Mouse (Mus musculus): ENCODE data around the gene Agbl2. TPM values are rescaled to one million over a fixed set of nuclear protein-coding genes. Genes with fewer than 3 reads are reported as not detected.

The Agbl2 gene
- total RNA-seq, 2 experiments from 2014 or later, result 1.1 to 1.4 TPM

GRCm38 (mm10) chr2:90871180-90871961 lies 88.8 kb downstream of the Agbl2 start:
- peak in 1 of 2 experiments; percentile 39 for DNase-seq

DNA sequence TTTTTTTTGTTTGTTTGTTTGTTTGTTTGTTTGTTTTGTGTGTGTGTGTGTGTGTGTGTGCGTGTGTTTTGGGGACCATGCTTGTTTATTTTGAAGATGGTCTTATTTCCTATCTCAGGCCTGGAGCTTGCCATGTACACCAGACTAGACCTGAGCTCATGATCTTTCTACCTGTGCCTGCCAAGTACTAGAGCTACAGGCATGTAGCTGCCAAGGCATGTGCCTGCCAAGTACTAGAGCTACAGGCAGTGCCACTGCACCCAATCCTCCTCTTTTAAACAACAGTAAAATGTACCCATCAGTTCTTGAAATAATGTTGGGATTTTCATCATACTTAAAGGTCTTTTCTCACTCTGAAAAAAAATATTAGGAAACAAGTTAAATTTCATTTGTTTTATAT lies 91.5 kb downstream of the Agbl2 start:
- peak in 1 of 2 experiments; percentile 46 for DNase-seq

DNA sequence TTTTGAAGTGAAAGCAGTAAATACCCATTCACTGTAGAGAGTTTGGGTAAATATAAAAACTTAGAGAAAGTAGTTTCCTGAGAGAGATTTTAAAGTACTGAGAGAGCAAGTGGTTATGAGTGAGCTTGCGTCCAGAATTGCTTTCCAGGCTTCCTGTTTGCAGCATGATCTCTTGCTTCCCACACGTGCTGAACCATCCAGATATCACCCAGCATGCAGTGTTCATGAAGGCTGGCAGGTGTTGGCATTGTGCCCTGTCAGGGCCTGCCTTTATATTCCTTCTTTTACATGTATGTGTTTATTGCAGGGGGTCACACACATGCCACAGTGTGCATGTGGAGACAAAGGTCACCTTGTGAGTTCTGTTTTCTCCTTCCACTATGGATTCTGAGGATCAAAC lies 92.7 kb downstream of the Agbl2 start:
- no peak for DNase-seq

DNA sequence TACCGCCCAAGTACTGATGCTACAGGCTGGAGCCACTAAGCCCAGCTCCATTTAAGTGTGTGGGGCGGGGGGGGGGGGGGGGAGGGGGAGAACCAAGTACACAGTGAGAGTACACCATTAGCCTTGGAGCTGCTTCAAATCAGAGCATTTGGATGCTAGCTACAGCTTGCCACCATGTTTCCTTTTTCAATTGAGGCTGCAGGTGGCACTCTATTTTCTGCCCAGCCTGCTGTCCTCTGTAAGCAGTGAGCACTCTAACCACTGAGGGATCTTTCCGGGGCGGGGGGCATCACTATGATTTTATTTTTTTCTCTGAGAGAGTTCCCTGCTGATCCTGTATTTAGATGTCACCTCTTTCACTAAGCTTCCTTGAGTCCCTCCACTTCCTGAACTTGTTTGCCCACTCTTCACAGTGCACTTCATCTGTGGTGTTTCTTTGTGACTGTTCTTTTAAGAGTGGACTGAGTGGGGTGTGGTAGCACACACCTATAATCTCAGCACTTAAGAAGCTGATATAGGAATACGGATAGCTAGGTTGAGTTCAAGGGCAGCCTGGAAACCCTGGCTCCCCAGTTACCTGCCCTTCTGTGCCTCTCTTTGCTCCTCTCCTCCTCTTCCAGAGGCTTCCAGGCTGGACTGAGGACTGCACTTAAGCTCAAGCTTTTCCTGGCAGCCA lies 95.2 kb downstream of the Agbl2 start:
- no peak for DNase-seq

- DNase-seq, result no peak
These were observed 96.9 kb downstream of the Agbl2 start for GRCm38 (mm10) chr2:90879419-90879818.

DNA sequence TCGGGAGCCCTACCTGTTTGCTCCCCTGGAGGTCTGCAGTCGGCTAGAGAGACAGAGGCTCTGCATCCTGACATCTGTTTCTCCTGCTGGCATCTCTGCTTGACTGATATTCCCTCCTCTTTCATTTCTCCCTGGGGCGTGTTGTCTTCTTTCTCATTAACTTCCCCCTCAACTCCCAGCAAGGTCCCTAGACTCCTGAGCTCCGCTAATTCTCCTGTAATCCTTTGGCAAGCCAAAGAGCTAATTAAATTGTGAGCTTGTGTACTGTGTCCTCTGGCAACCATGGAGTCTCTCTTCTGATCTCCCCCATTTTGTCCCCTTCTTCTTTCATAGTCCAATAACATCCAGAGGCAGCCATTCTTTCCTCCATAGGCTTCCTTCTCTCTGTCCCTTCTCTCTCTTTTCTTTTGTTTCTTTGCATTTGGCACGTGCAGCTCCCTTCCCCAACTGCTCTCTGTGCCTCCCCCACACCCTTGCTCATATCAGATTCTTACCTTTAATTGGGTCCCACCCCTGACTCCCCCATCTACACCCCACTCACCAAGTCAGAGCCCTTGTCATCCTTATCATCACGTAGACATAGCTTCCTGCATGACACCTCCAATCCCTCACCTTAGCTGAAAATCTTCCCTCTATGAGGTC lies 97.7 kb downstream of the Agbl2 start:
- no peak for DNase-seq

GRCm38 (mm10) chr2:90881824-90882223 lies 99.3 kb downstream of the Agbl2 start:
- no peak for DNase-seq

Other genes starting within 250 kb of the Agbl2 start
- gene Ptprj, start 202.1 kb upstream of the Agbl2 start, total RNA-seq (2021), result 1 to 10 TPM; 6.5 to 8.8 TPM
- 10 to 100 TPM; 13.1 to 18.0 TPM for gene Nup160, start 105.5 kb upstream of the Agbl2 start, total RNA-seq (2021)
- gene Fnbp4, start 37.4 kb upstream of the Agbl2 start, total RNA-seq (2021), result 10 to 100 TPM in 1 of 2 experiments, 1 to 10 TPM in 1; 8.2 to 13.9 TPM
- gene Mtch2, start 64.4 kb downstream of the Agbl2 start, total RNA-seq (2021), result 100 to 1,000 TPM; 203 to 215 TPM
- 1 to 10 TPM; 3.5 to 3.7 TPM for gene C1qtnf4, start 103.1 kb downstream of the Agbl2 start, total RNA-seq (2021)
- 10 to 100 TPM; 18.3 to 26.0 TPM for gene Kbtbd4, start 122.0 kb downstream of the Agbl2 start, total RNA-seq (2021)
- 1,000 to 10,000 TPM in 1 of 2 experiments, 100 to 1,000 TPM in 1; 874 to 1,007 TPM for gene Ndufs3, start 122.1 kb downstream of the Agbl2 start, total RNA-seq (2021)
- gene Celf1, start 157.7 kb downstream of the Agbl2 start, total RNA-seq (2021), result 10 to 100 TPM; 70.7 to 74.4 TPM